Mouse (Mus musculus): ENCODE measurements at regions not wholly inside any gene's neighbourhood (a gene's known extent, or its start where the extent isn't known, plus 50 kb on each side); places are given as distances from the start of the nearest gene placed in this dataset.

GRCm38 (mm10) chr12:59307958-59308357 lies 88.4 kb upstream of the Fbxo33 start:
- DNase-seq (ENCODE audit: low spot score): no peak

- DNase-seq (ENCODE audit: low spot score): no peak
Observed at GRCm38 (mm10) chr12:59304522-59304921, 85.0 kb upstream of the Fbxo33 start.

Data from urinary bladder, postnatal 14 days (tissue).